Mouse (Mus musculus) layer of hippocampus, adult 18-20 months (tissue): ENCODE results near the gene Mapk10. TPM values are rescaled to one million over a fixed set of nuclear protein-coding genes. Genes with fewer than 3 reads are reported as not detected.
A peak's percentile ranks its signal among the peaks of the same experiment; 100 is the strongest.
"Not testable (repeated sequence)": the region's sequence is repeated elsewhere in the genome, so short reads cannot be mapped to it uniquely, and the experiment has no call there.

ENCODE experiments used
- DNase-seq, 2 experiments: peaks; one replicate each; pipeline ENCODE4 v3.0.0; 2022; ENCODE audit warnings: low spot score in 2 of 2
- total RNA-seq, 2 experiments: library from RNA; stranded (reverse); gene quantifications; 2 replicates each; pipeline ENCODE4 v1.2.3; 2021

Gene Mapk10
- total RNA-seq, 2 experiments from 2014 or later, result 454 to 460 TPM

DNA sequence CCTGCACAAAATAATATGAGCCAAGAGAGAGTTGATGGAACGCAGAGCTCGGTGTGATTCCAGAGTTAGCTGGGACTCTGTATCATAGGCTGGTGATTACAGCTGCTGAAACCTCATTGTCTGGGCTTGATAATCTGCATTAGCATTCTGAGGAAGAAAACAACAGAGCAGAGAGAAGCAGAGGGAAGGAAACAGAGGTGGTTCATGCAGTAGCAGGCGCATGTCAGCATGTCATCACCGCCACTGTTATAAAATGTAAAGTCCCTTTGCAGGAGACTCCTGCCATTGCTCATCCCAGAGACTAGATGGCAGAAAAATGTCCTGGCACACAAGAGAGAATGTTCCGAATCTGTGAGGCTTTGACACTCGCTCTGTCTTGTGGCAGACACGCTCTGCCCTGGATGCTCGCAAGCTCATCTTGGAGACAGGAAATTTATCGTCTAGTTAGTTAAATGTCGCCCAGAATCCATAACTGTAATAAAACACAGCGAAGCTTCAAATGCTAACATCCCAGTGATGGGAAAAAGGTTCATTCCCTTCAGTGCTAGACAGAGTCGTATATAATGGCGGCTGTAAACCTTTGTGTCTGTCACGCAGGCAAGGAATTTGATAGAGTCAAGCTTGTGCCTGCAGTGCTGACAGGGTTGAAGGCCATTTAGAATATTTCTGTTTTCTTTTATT is 322.5 kb downstream of the Mapk10 start:
- no peak for DNase-seq

DNA sequence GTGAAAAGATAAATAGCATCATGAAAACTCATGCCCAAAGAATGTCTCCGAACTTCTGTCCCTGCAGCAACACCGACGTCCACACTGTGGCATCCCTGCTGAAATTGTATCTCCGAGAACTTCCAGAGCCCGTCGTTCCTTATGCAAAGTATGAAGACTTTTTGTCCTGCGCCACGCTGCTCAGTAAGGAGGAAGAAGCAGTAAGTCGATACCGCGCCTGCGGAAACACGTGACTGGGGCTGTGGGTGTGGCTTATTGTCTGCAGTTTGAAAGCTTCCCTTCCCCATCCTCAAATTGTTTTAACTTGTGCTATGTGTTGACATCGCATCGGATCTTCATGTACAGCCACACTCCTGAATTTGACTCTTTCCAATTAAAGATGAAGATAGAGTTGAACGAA is 335.5 kb downstream of the Mapk10 start:
- DNase-seq, result no peak

DNA sequence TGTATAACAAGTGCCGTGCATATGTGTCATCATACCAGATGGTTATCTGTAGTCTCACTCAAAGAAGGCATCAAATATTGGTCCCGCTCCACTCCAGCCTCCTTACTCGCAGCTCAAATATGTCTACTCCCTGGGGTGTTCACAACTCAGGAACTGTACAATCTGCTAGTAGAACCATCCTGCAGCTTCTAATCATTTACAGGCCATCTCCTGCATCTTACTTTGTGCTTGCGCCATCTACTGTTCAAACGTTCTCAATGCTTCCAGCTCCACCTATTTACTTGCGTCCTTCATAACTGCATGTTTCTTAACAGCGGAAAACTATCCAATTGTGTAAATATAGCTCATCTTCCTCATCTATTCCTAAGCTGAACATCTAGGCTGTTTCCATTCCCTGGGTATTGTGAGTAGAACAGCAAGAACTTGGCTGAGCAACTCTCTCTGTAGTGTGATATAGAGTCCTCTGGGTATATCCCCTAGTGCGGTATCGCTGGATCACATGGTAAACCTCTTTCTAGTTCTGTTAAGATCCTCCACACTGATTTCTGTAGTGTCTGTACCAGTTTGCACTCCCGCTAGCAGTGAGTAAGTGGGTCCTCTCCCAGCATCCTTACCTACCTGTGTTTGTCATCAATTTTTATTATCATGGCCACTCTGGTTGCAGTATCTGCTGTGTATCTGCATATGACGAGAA is 336.4 kb downstream of the Mapk10 start:
- DNase-seq, result peak; percentile 50 to 90

DNA sequence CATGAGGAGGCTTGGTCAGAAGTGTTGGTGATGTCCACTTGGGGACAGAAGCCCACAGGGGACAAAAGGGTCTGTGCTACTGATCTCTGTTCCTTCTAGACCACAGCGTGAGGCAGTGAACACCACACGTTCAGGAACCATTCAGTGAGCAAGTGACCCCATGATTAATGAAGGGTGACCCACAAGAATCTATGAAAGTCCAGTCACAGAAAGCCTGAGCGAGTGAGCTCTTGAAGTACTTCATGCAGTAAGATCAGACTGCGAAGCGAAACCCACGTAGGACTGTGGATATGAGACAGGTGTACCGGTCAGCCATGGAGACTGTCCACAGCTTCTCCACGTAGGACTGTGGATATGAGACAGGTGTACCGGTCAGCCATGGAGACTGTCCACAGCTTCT is 338.1 kb downstream of the Mapk10 start:
- not testable (repeated sequence) for DNase-seq

DNA sequence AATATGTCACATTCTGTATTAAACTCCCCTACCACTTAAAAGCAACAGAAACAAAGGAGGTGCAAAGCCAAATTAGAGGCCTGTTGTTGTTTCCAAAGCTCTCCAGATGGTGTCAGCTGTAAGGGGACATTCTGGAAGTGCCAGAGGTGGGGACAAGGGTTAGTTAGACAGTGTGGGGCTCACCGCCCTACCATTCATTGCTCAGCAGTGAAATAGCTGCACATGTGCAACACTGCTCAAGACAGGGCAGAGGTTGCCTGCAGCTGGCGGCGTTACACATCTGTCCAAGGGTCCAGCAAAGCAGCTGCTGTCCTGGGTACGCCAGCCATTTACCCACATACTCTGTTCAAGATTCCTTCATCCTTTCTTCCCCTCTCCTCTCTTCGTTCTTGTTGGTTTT is 342.9 kb downstream of the Mapk10 start:
- DNase-seq, result no peak

DNA sequence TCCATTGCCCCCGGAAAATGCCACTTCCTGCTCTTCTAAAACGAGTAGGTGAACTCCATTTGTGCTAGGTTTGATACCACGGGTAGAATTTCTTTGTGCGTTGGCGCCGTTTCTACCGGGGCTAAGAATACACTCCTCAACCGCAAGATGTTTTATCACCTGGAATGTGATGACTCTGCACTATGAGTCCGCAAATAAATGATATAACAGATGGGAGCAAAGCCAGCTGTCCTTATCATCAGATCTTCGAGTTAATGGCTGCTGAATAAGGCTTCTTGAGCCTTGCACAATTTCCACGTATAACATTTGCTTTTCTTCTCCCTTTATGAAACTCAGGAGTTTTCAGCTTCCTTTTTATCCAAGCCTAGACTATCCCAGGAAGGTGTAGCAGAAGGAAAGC is 351.4 kb downstream of the Mapk10 start:
- no peak for DNase-seq

DNA sequence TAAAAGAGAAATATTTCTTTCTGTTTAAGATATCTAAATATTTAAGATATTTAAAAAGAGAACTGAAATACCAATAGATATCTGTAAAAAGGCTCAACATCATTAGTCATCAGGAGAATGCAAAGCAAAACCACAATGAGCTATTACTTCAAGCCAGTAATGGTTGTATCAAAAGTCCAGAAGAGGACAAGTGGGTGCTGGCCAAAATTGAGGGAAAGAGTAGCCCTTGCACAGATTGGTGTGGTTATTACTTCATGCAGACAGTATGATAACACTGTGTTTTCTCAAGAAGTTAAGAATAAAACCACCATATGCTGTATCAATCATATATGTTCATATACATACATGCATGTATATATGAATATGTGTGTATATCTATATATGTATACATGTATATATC is 353.1 kb downstream of the Mapk10 start:
- no peak for DNase-seq

Other genes with a start within 250 kb of the Mapk10 start
- 10 to 100 TPM; 10.9 to 12.2 TPM for gene Ptpn13, start 213.9 kb upstream of the Mapk10 start, total RNA-seq